Mouse (Mus musculus): ENCODE results near the gene Stx8. TPM values are rescaled to one million over a fixed set of nuclear protein-coding genes. Genes with fewer than 3 reads are reported as not detected.

Stx8 gene
- total and polyA plus RNA-seq, 2 experiments from 2014 or later = 13.2 to 63.6 TPM

GRCm38 (mm10) chr11:68083562-68083961, 117.6 kb downstream of the Stx8 start:
- Histone ChIP-seq H3K27me3 (ENCODE audit: insufficient read depth, low read length) (no peaks in the 10 kb centered on the region), H3K4me2 (ENCODE audit: low read depth, low read length, poor library complexity, severe bottlenecking) (no peak overlapping the region), H3K27ac (ENCODE audit: low read depth, low read length) (no peak overlapping the region), H3K9ac (replicated peaks; ENCODE audit: low read length, poor library complexity, severe bottlenecking) (no peak overlapping the region), H3K4me3 (ENCODE audit: low read depth, low read length) (no peak overlapping the region), H3K36me3 (ENCODE audit: insufficient read depth, low read length) (no peaks in the 10 kb centered on the region), H3K9me3 (ENCODE audit: low read length) (no peaks in the 10 kb centered on the region), H3K4me1 (ENCODE audit: insufficient read depth, low read length) (no peaks in the 10 kb centered on the region)
- WGBS = 83% methylated on average over 6 of the region's 6 CpGs
- ATAC-seq (ENCODE audit: low FRiP score) (no peak), DNase-seq (ENCODE audit: low spot score) (no peak)
- TF ChIP-seq CTCF (IDR thresholded peaks at IDR 0.05) = no peak

GRCm38 (mm10) chr11:68086221-68086620, 120.2 kb downstream of the Stx8 start:
- H3K4me1 ChIP-seq (ENCODE audit: insufficient read depth, low read length) = no peaks in the 10 kb centered on the region
- no peak overlapping the region for H3K4me3 ChIP-seq (ENCODE audit: low read depth, low read length)
- no peak for DNase-seq (ENCODE audit: low spot score)
- 82% methylated on average over 9 of the region's 9 CpGs for WGBS
- no peak for ATAC-seq (ENCODE audit: low FRiP score)
- no peak overlapping the region for H3K9ac ChIP-seq (replicated peaks; ENCODE audit: low read length, poor library complexity, severe bottlenecking)
- H3K36me3 ChIP-seq (ENCODE audit: insufficient read depth, low read length) = no peaks in the 10 kb centered on the region
- no peak overlapping the region for H3K4me2 ChIP-seq (ENCODE audit: low read depth, low read length, poor library complexity, severe bottlenecking)
- no peaks in the 10 kb centered on the region for H3K27me3 ChIP-seq (ENCODE audit: insufficient read depth, low read length)
- H3K27ac ChIP-seq (ENCODE audit: low read depth, low read length) = no peak overlapping the region
- TF ChIP-seq CTCF (IDR thresholded peaks at IDR 0.05) = no peak
- H3K9me3 ChIP-seq (ENCODE audit: low read length) = no peaks in the 10 kb centered on the region

- 70% methylated on average over 9 of the region's 9 CpGs for WGBS
Observed at GRCm38 (mm10) chr11:68089426-68089825, 123.4 kb downstream of the Stx8 start.

GRCm38 (mm10) chr11:68089885-68090592, 124.0 kb downstream of the Stx8 start:
- H3K4me1 ChIP-seq (ENCODE audit: insufficient read depth, low read length) = no peaks in the 10 kb centered on the region
- H3K27ac ChIP-seq (ENCODE audit: low read depth, low read length) = no peak overlapping the region
- no peak for TF ChIP-seq CTCF (IDR thresholded peaks at IDR 0.05)
- DNase-seq (ENCODE audit: low spot score) (no peak), ATAC-seq (ENCODE audit: low FRiP score) (no peak)
- no peak overlapping the region for H3K4me3 ChIP-seq (ENCODE audit: low read depth, low read length)
- H3K27me3 ChIP-seq (ENCODE audit: insufficient read depth, low read length) = no peaks in the 10 kb centered on the region
- H3K9ac ChIP-seq (replicated peaks; ENCODE audit: low read length, poor library complexity, severe bottlenecking) = no peak overlapping the region
- WGBS = 66% methylated on average over 13 of the region's 13 CpGs
- no peaks in the 10 kb centered on the region for H3K36me3 ChIP-seq (ENCODE audit: insufficient read depth, low read length)
- H3K9me3 ChIP-seq (ENCODE audit: low read length) = no peaks in the 10 kb centered on the region
- H3K4me2 ChIP-seq (ENCODE audit: low read depth, low read length, poor library complexity, severe bottlenecking) = no peak overlapping the region

More at GRCm38 (mm10) chr11:68089426-68089825, 123.4 kb downstream of the Stx8 start:
- no peak overlapping the region for H3K4me2 ChIP-seq (ENCODE audit: low read depth, low read length, poor library complexity, severe bottlenecking)
- H3K4me3 ChIP-seq (ENCODE audit: low read depth, low read length) = no peak overlapping the region
- H3K9me3 ChIP-seq (ENCODE audit: low read length) = no peaks in the 10 kb centered on the region
- H3K4me1 ChIP-seq (ENCODE audit: insufficient read depth, low read length) = no peaks in the 10 kb centered on the region
- no peak for TF ChIP-seq CTCF (IDR thresholded peaks at IDR 0.05)
- no peaks in the 10 kb centered on the region for H3K27me3 ChIP-seq (ENCODE audit: insufficient read depth, low read length)
- DNase-seq (ENCODE audit: low spot score) = no peak
- H3K27ac ChIP-seq (ENCODE audit: low read depth, low read length) = no peak overlapping the region
- no peak overlapping the region for H3K9ac ChIP-seq (replicated peaks; ENCODE audit: low read length, poor library complexity, severe bottlenecking)
- H3K36me3 ChIP-seq (ENCODE audit: insufficient read depth, low read length) = no peaks in the 10 kb centered on the region
- no peak for ATAC-seq (ENCODE audit: low FRiP score)

GRCm38 (mm10) chr11:68091975-68092759, 126.2 kb downstream of the Stx8 start:
- 81% methylated on average over 3 of the region's 3 CpGs for WGBS
- no peak for ATAC-seq (ENCODE audit: low FRiP score)
- TF ChIP-seq CTCF (IDR thresholded peaks at IDR 0.05) = no peak

GRCm38 (mm10) chr11:68101598-68101997, 135.6 kb downstream of the Stx8 start:
- Histone ChIP-seq H3K9me3 (ENCODE audit: low read length) (no peaks in the 10 kb centered on the region), H3K4me1 (ENCODE audit: insufficient read depth, low read length) (no peaks in the 10 kb centered on the region), H3K4me2 (ENCODE audit: low read depth, low read length, poor library complexity, severe bottlenecking) (no peak overlapping the region), H3K4me3 (ENCODE audit: low read depth, low read length) (no peak overlapping the region), H3K27ac (ENCODE audit: low read depth, low read length) (no peak overlapping the region), H3K9ac (replicated peaks; ENCODE audit: low read length, poor library complexity, severe bottlenecking) (no peak overlapping the region), H3K27me3 (ENCODE audit: insufficient read depth, low read length) (no peaks in the 10 kb centered on the region), H3K36me3 (ENCODE audit: insufficient read depth, low read length) (no peaks in the 10 kb centered on the region)
- ATAC-seq (ENCODE audit: low FRiP score) (no peak), DNase-seq (ENCODE audit: low spot score) (peak; percentile 52)
- TF ChIP-seq CTCF (IDR thresholded peaks at IDR 0.05) = no peak
- WGBS = 73% methylated on average over 1 of the region's 1 CpGs

More at GRCm38 (mm10) chr11:68091975-68092759, 126.2 kb downstream of the Stx8 start:
- Histone ChIP-seq H3K9ac (replicated peaks; ENCODE audit: low read length, poor library complexity, severe bottlenecking) (no peak overlapping the region), H3K36me3 (ENCODE audit: insufficient read depth, low read length) (no peaks in the 10 kb centered on the region), H3K9me3 (ENCODE audit: low read length) (no peaks in the 10 kb centered on the region), H3K4me3 (ENCODE audit: low read depth, low read length) (no peak overlapping the region), H3K27me3 (ENCODE audit: insufficient read depth, low read length) (no peaks in the 10 kb centered on the region), H3K4me1 (ENCODE audit: insufficient read depth, low read length) (no peaks in the 10 kb centered on the region), H3K4me2 (ENCODE audit: low read depth, low read length, poor library complexity, severe bottlenecking) (no peak overlapping the region), H3K27ac (ENCODE audit: low read depth, low read length) (no peak overlapping the region)
- no peak for DNase-seq (ENCODE audit: low spot score)
